Mouse (Mus musculus): ENCODE results near the gene Padi1. TPM values are rescaled to one million over a fixed set of nuclear protein-coding genes. Genes with fewer than 3 reads are reported as not detected.

Padi1 gene
- polyA plus RNA-seq, 1 experiment from 2014 or later: 0.05 TPM

DNA sequence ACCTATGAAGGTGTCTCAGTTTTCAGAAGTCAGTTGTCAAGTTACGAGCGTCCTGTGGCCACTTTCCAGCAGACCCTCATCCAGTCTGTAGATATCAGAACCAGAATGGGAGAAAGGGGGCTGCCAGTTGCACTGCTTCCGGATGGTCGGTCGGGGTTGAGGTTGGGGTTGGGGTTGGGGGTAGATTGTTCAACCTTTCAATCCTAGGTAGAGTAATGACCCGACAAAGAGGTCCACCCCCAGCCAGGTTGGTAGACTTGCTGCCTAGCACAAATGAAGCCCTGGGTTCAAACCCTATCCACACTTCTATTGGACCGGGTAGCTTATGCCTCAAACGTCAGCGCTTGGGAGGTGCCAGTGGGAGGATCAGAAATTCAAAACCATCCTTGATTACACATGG, 33.1 kb upstream of the Padi1 start:
- POLR2A ChIA-PET: interaction anchor here (0.6 to 0.7 kb wide), 2 partner anchors 29 to 253 kb away, joined by 3 to 6 read pairs; no protein-coding TSS in a partner anchor

DNA sequence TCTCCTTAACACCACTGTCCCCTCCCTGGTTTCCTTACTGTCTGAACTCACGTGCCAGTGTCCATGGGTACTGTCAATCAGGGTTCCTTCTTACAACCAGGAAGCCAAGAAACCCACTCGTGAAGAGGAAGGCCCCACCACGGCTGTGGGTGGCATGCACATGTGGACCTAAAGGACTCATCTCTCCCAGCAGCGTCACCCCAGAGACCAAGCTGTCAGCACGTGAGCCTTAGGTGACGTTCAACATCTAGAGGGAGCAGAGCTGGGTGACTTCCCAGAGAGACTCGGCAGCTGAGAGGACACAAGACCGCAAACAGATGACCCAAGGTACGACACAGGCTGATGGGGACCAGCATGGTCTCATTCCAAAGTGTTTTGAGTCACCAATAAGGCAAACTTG, 31.9 kb upstream of the Padi1 start:
- CTCF ChIA-PET: no interaction called here
- ATAC-seq (no peak), DNase-seq (ENCODE audit: low read depth, low spot score) (no peak)
- in situ Hi-C loops (cut with MboI; ENCODE audit: low pct_unique_long_range_greater_than_20kb): no loop called here
- no peak for TF ChIP-seq CTCF (IDR thresholded peaks at IDR 0.05)
- no peaks in the 10 kb centered on the region for H3K27me3 ChIP-seq
- POLR2A ChIA-PET: no interaction called here

More for the DNA sequence above, 33.1 kb upstream of the Padi1 start:
- CTCF ChIA-PET: no interaction called here
- H3K27me3 ChIP-seq: no peaks in the 10 kb centered on the region
- in situ Hi-C loops (cut with MboI; ENCODE audit: low pct_unique_long_range_greater_than_20kb): no loop called here
- ATAC-seq (no peak), DNase-seq (ENCODE audit: low read depth, low spot score) (no peak)
- TF ChIP-seq CTCF (IDR thresholded peaks at IDR 0.05): no peak

DNA sequence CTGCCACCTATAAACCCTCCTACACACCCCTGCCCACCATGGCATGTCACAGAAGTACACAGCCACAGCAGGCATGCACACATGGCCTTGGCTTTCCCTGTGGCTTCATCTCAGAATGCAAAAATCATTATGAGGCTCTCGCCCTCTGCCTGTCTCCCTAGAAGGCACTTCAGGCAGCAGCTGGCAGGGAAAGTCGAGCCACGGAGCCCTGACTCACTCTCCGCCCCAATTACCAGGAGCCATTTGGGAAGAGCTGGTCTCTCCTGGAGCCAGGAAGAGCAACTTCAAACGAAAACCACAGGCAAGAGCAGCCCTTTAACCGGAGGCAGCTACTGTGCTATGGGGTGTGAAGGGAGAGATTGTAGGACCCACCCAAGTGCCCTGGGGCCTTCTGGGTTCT, 31.1 kb upstream of the Padi1 start:
- TF ChIP-seq CTCF (IDR thresholded peaks at IDR 0.05): no peak
- ATAC-seq (peak; percentile 39), DNase-seq (ENCODE audit: low read depth, low spot score) (no peak)
- H3K27me3 ChIP-seq: no peaks in the 10 kb centered on the region
- POLR2A ChIA-PET: no interaction called here
- in situ Hi-C loops (cut with MboI; ENCODE audit: low pct_unique_long_range_greater_than_20kb): no loop called here
- CTCF ChIA-PET: no interaction called here

DNA sequence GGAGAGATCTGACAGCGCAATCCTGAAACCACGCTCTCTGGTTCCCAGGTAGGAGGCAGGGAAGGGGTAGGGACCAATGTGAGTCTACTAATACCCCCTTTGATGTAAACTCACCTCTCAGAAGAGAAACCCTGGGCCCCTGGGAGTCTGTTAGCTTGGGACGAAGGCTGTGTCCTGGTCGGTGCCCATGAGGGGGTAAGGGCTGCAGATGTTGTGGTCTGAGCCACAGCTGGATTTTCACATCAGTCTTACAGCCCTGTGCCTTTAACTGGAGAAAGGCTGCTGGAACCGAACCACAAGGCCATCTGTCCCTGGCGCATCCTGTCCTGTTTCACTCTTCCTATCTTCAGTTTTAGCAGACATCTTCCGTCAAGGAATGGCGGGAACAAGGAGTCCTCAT, 30.6 kb upstream of the Padi1 start:
- ChIA-PET POLR2A (no interaction called here), CTCF (interaction anchor here (1.2 kb wide), 1 partner anchor 59 kb away, joined by 3 read pairs; no protein-coding TSS in a partner anchor)
- no peak for TF ChIP-seq CTCF (IDR thresholded peaks at IDR 0.05)
- in situ Hi-C loops (cut with MboI; ENCODE audit: low pct_unique_long_range_greater_than_20kb): no loop called here
- ATAC-seq (no peak), DNase-seq (ENCODE audit: low read depth, low spot score) (no peak)
- H3K27me3 ChIP-seq: no peaks in the 10 kb centered on the region

DNA sequence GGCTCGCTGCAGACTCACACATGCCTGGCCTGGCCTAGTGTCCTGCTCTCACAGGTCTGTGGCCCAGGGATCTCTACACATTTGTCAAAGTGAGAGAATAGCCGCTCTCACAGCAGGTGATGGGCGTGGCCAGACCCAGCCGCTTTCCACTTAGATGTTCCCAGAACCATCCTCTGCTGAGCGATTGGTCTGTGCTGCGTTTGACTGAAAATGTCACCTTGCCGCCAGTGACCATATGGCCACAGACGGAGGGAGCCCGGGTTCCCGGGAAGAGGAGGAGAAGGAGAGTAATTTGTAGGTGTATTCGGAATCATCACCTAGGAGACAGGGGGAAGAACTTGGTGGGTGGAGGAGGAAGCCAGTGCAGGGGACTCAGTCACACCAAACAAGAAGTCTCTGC, 27.4 kb upstream of the Padi1 start:
- in situ Hi-C loops (cut with MboI; ENCODE audit: low pct_unique_long_range_greater_than_20kb): no loop called here
- no peak for TF ChIP-seq CTCF (IDR thresholded peaks at IDR 0.05)
- DNase-seq (ENCODE audit: low read depth, low spot score): no peak
- CTCF ChIA-PET: no interaction called here
- POLR2A ChIA-PET: no interaction called here
- ATAC-seq: no peak
- H3K27me3 ChIP-seq: no peaks in the 10 kb centered on the region

DNA sequence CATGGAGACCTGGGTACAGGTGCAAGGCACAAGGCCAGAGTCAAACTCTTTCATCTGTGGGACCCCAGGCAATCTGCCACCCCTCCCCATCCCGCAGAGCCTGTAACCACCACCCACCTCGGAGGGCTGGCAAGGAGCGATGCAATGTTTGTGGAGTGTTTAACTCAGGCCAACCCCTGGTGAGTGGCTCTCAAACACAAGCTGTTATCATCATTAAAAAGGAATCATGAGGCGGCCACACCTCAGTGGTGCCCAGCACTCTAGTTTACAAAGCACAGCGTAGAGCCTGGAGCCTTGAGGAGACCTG, 27.1 kb upstream of the Padi1 start:
- TF ChIP-seq CTCF (IDR thresholded peaks at IDR 0.05): no peak
- ATAC-seq (no peak), DNase-seq (ENCODE audit: low read depth, low spot score) (no peak)
- ChIA-PET CTCF (no interaction called here), POLR2A (no interaction called here)
- no peaks in the 10 kb centered on the region for H3K27me3 ChIP-seq
- in situ Hi-C loops (cut with MboI; ENCODE audit: low pct_unique_long_range_greater_than_20kb): no loop called here

DNA sequence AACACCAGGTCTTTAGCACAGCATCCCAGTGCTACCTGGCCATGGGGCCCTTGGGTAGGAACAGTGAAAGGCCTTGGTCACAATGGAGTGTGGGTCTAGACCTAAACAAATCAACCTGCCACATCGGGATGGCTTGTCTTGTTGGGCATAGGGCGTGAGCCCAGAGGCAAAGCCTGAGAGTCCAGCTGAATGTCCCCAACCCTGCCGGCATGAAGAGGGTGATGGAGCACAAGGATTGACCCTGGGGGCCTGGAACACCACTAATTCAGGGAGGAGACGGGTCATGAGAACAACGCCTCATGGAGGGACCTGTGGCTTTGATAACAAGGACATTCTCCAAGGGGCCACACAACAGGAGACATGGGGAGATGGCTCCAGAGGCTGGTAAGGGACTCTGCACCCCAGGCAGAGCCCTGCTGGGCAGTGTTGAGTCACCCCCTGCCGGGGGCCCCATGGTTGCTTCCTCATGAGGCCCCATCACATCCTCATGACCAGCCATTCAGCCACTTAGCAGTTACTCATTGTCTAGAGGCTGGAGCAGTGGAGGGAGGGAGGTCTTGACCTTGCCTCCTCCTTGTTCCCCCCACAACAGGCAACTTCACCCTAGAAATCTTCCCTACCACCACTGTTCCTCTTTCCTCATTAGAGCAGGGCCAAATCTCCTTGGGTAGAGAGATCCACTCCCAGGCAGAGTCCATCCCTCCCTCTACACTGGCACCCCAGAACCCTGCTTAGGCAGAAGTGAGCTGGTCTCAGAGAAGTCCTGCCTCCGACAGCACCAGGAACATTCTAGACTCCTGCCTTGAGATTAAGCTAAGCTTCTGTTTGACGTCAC, 26.5 kb upstream of the Padi1 start:
- in situ Hi-C loops (cut with MboI; ENCODE audit: low pct_unique_long_range_greater_than_20kb): no loop called here
- POLR2A ChIA-PET: no interaction called here
- no peak for TF ChIP-seq CTCF (IDR thresholded peaks at IDR 0.05)
- ATAC-seq: no peak
- DNase-seq (ENCODE audit: low read depth, low spot score): no peak
- H3K27me3 ChIP-seq: no peaks in the 10 kb centered on the region
- CTCF ChIA-PET: no interaction called here

DNA sequence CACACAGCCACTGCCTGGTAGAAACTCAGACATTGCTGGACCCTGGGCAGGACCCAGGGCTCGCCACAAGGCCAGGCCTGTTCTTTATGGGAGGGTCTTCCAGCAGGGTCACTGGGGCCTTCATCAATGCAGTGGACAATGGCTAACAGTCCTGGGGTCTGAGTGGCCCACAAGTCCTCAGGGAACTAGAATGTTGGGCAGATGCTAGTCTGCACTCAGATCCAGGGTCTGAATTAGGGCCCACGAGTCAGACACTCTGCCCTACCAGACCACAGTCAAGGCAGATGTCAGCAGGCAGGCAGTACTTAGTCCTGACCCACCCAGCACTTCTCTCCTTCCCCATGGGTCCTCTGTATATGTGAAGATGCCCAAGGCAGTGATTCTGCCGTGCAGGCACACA, 25.8 kb upstream of the Padi1 start:
- ATAC-seq: no peak
- no peak for TF ChIP-seq CTCF (IDR thresholded peaks at IDR 0.05)
- POLR2A ChIA-PET: no interaction called here
- in situ Hi-C loops (cut with MboI; ENCODE audit: low pct_unique_long_range_greater_than_20kb): no loop called here
- H3K27me3 ChIP-seq: no peaks in the 10 kb centered on the region
- DNase-seq (ENCODE audit: low read depth, low spot score): no peak
- CTCF ChIA-PET: no interaction called here

DNA sequence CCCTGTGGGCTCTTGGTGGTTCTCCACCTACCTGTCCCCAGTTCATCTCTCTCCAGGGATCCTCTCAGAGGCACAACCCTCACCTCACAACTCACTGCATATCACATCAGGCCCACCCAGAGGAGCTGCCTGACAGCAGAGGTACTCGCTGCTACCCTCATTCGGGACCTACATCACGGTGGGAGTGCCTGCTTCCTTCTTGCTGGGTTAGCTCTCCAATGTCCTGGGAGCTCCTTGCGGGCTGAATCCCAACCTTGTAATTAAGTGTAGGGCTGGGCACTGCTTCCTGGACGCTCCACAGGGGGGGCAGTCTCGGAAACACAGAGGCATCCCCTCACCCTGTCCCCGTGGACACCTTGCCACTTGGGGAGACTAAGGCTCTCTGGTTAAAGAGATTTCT, 25.3 kb upstream of the Padi1 start:
- ChIA-PET POLR2A (no interaction called here), CTCF (no interaction called here)
- no peak for TF ChIP-seq CTCF (IDR thresholded peaks at IDR 0.05)
- no peaks in the 10 kb centered on the region for H3K27me3 ChIP-seq
- no peak for DNase-seq (ENCODE audit: low read depth, low spot score)
- in situ Hi-C loops (cut with MboI; ENCODE audit: low pct_unique_long_range_greater_than_20kb): no loop called here
- no peak for ATAC-seq

DNA sequence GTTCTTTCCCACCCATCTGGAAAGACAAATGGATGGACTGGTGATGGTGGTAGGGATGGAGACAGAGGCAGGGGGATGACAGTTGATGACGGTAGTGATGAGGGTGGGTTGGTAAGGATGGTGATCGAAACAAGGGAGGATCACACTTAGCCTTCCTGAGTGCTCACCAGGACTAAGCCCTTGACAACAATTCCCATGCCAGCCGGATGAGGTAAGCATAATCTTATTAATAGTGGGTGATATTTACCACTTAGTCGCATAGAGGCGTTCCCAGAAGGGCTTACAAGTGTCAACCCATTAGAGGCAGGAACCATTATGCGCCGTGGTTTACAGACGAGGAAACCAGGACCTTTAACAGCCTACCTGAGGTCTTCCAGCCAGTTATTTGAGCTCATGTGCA, 24.4 kb upstream of the Padi1 start:
- TF ChIP-seq CTCF (IDR thresholded peaks at IDR 0.05): no peak
- DNase-seq (ENCODE audit: low read depth, low spot score): no peak
- CTCF ChIA-PET: no interaction called here
- no peak for ATAC-seq
- no peaks in the 10 kb centered on the region for H3K27me3 ChIP-seq
- POLR2A ChIA-PET: no interaction called here
- in situ Hi-C loops (cut with MboI; ENCODE audit: low pct_unique_long_range_greater_than_20kb): no loop called here

DNA sequence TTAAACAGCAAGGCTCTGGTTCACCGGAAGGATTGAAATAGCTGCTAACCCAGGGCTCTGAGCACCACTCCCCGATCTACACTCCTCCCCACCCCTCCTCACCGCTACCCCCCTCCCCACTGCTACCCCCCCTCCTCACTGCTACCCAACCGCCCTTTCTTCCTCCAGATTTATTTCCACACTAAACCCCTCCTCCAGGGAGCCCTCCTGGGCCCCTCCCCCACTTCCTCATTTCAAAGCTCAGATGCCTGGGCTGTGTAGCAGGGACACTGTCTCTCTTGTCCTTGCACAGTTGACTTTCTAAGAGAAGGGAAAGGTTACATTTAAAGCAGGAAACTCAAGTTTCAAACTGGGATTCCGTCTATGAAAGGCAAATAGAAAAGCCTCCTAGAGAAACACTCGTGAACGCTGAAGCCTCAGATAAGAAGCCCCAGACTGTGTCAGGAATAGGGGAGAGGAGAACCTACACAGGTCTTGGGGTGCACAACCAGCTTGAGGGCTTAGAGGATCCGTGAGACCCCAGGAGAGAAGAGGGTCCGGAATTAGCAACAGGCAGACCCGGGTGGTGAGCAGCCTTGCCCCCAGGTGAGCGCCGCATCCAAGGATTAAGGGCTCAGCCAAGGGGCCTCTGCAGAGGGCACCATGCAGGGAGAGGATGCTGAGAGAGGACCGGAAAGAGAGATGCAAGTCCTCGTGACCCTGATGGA, 23.1 kb upstream of the Padi1 start:
- in situ Hi-C loops (cut with MboI; ENCODE audit: low pct_unique_long_range_greater_than_20kb): no loop called here
- CTCF ChIA-PET: no interaction called here
- TF ChIP-seq CTCF (IDR thresholded peaks at IDR 0.05): no peak
- H3K27me3 ChIP-seq: no peaks in the 10 kb centered on the region
- no peak for DNase-seq (ENCODE audit: low read depth, low spot score)
- no peak for ATAC-seq
- POLR2A ChIA-PET: interaction anchor here (0.6 to 0.7 kb wide), 2 partner anchors 37 to 161 kb away, joined by 3 read pairs; no protein-coding TSS in a partner anchor

All from Patski (cell line).